Mouse (Mus musculus): ENCODE data around the gene Dennd6b. TPM values are rescaled to one million over a fixed set of nuclear protein-coding genes. Genes with fewer than 3 reads are reported as not detected.

Dennd6b gene
- polyA plus RNA-seq, 1 experiment from 2014 or later: 40.7 TPM

GRCm38 (mm10) chr15:89148496-89149270 lies 47.6 kb downstream of the Dennd6b start:
- H3K4me2 ChIP-seq: peak overlapping the region; percentile 78
- no peaks in the 10 kb centered on the region for H3K9me3 ChIP-seq (replicated peaks)
- peak overlapping the region; percentile 88 for H3K9ac ChIP-seq
- H3K27me3 ChIP-seq: no peaks in the 10 kb centered on the region
- H3K4me1 ChIP-seq: peaks cover 50% of the 10 kb centered on the region
- ATAC-seq: peak; percentile 4; the same call in 1 of the 2 replicates
- WGBS: 2% methylated on average over 25 of the region's 25 CpGs
- H3K4me3 ChIP-seq: peak overlapping the region; percentile 75
- H3K27ac ChIP-seq: peak overlapping the region; percentile 89
- H3K36me3 ChIP-seq (ENCODE audit: poor library complexity, severe bottlenecking): peaks cover 30% of the 10 kb centered on the region

GRCm38 (mm10) chr15:89147895-89148294 lies 48.4 kb downstream of the Dennd6b start:
- Histone ChIP-seq H3K36me3 (ENCODE audit: poor library complexity, severe bottlenecking) (peaks cover 33% of the 10 kb centered on the region), H3K9ac (peak overlapping the region; percentile 88), H3K27ac (no peak overlapping the region), H3K27me3 (no peaks in the 10 kb centered on the region), H3K4me3 (peak overlapping the region; percentile 75), H3K9me3 (replicated peaks) (no peaks in the 10 kb centered on the region), H3K4me2 (peak overlapping the region; percentile 78), H3K4me1 (peaks cover 49% of the 10 kb centered on the region)
- WGBS: 49% methylated on average over 4 of the region's 4 CpGs
- no peak for ATAC-seq

GRCm38 (mm10) chr15:89147456-89147855 lies 48.8 kb downstream of the Dennd6b start:
- peaks cover 37% of the 10 kb centered on the region for H3K36me3 ChIP-seq (ENCODE audit: poor library complexity, severe bottlenecking)
- peak overlapping the region; percentile 78 for H3K4me2 ChIP-seq
- no peak for ATAC-seq
- peak overlapping the region; percentile 75 for H3K4me3 ChIP-seq
- peaks cover 45% of the 10 kb centered on the region for H3K4me1 ChIP-seq
- WGBS: 19% methylated on average over 10 of the region's 10 CpGs
- H3K27ac ChIP-seq: no peak overlapping the region
- H3K9ac ChIP-seq: peak overlapping the region; percentile 88
- no peaks in the 10 kb centered on the region for H3K27me3 ChIP-seq
- H3K9me3 ChIP-seq (replicated peaks): no peaks in the 10 kb centered on the region

GRCm38 (mm10) chr15:89147024-89147423 lies 49.3 kb downstream of the Dennd6b start:
- H3K4me1 ChIP-seq: peaks cover 40% of the 10 kb centered on the region
- no peaks in the 10 kb centered on the region for H3K9me3 ChIP-seq (replicated peaks)
- 0 out of 2 replicates have a peak, but pooled peaks have one; percentile 5 for ATAC-seq
- H3K4me2 ChIP-seq: peak overlapping the region; percentile 78
- peak overlapping the region; percentile 88 for H3K9ac ChIP-seq
- H3K36me3 ChIP-seq (ENCODE audit: poor library complexity, severe bottlenecking): peaks cover 41% of the 10 kb centered on the region
- peak overlapping the region; percentile 54 for H3K27ac ChIP-seq
- WGBS: 7% methylated on average over 16 of the region's 16 CpGs
- H3K4me3 ChIP-seq: peak overlapping the region; percentile 75
- no peaks in the 10 kb centered on the region for H3K27me3 ChIP-seq

- Histone ChIP-seq H3K27me3 (no peaks in the 10 kb centered on the region), H3K4me3 (peak overlapping the region; percentile 75), H3K4me1 (peaks cover 37% of the 10 kb centered on the region), H3K4me2 (peak overlapping the region; percentile 78), H3K36me3 (ENCODE audit: poor library complexity, severe bottlenecking) (peaks cover 41% of the 10 kb centered on the region), H3K9ac (peak overlapping the region; percentile 88), H3K9me3 (replicated peaks) (no peaks in the 10 kb centered on the region), H3K27ac (peak overlapping the region; percentile 54)
- ATAC-seq: peak; percentile 41; the same call in 1 of the 2 replicates
- 3% methylated on average over 27 of the region's 27 CpGs for WGBS
Measured at GRCm38 (mm10) chr15:89146537-89146936, 49.8 kb downstream of the Dennd6b start.

GRCm38 (mm10) chr15:89145813-89146350 lies 50.4 kb downstream of the Dennd6b start:
- Histone ChIP-seq H3K4me3 (peak overlapping the region; percentile 75), H3K36me3 (ENCODE audit: poor library complexity, severe bottlenecking) (peaks cover 41% of the 10 kb centered on the region), H3K4me1 (peaks cover 42% of the 10 kb centered on the region), H3K27ac (no peak overlapping the region), H3K4me2 (peak overlapping the region; percentile 78), H3K27me3 (no peaks in the 10 kb centered on the region), H3K9ac (no peak overlapping the region), H3K9me3 (replicated peaks) (no peaks in the 10 kb centered on the region)
- no peak for ATAC-seq
- WGBS: 84% methylated on average over 24 of the region's 24 CpGs

- peaks cover 46% of the 10 kb centered on the region for H3K4me1 ChIP-seq
- H3K9ac ChIP-seq: no peak overlapping the region
- H3K4me3 ChIP-seq: no peak overlapping the region
- 0 out of 2 replicates have a peak, but pooled peaks cover 3% of the 10 kb centered on the region for H3K27me3 ChIP-seq
- H3K9me3 ChIP-seq (replicated peaks): no peaks in the 10 kb centered on the region
- H3K4me2 ChIP-seq: no peak overlapping the region
- ATAC-seq: no peak
- 95% methylated on average over 11 of the region's 11 CpGs for WGBS
- no peak overlapping the region for H3K27ac ChIP-seq
- peaks cover 41% of the 10 kb centered on the region for H3K36me3 ChIP-seq (ENCODE audit: poor library complexity, severe bottlenecking)
Measured at GRCm38 (mm10) chr15:89144965-89145364, 51.3 kb downstream of the Dennd6b start.

GRCm38 (mm10) chr15:89143134-89143533 lies 53.2 kb downstream of the Dennd6b start:
- no peaks in the 10 kb centered on the region for H3K9me3 ChIP-seq (replicated peaks)
- H3K4me3 ChIP-seq: no peak overlapping the region
- no peak overlapping the region for H3K27ac ChIP-seq
- H3K4me2 ChIP-seq: no peak overlapping the region
- WGBS: 89% methylated on average over 2 of the region's 2 CpGs
- no peak for ATAC-seq
- H3K9ac ChIP-seq: no peak overlapping the region
- peaks cover 44% of the 10 kb centered on the region for H3K4me1 ChIP-seq
- H3K36me3 ChIP-seq (ENCODE audit: poor library complexity, severe bottlenecking): peaks cover 41% of the 10 kb centered on the region
- peaks cover 12% of the 10 kb centered on the region; the same call in 1 of the 2 replicates for H3K27me3 ChIP-seq

GRCm38 (mm10) chr15:89141905-89142304 lies 54.4 kb downstream of the Dennd6b start:
- peaks cover 41% of the 10 kb centered on the region for H3K36me3 ChIP-seq (ENCODE audit: poor library complexity, severe bottlenecking)
- WGBS: 83% methylated on average over 4 of the region's 4 CpGs
- no peaks in the 10 kb centered on the region for H3K9me3 ChIP-seq (replicated peaks)
- no peak for ATAC-seq
- H3K27ac ChIP-seq: no peak overlapping the region
- peaks cover 33% of the 10 kb centered on the region for H3K4me1 ChIP-seq
- no peak overlapping the region for H3K4me3 ChIP-seq
- H3K9ac ChIP-seq: no peak overlapping the region
- H3K4me2 ChIP-seq: no peak overlapping the region
- H3K27me3 ChIP-seq: peaks cover 12% of the 10 kb centered on the region; the same call in 1 of the 2 replicates

GRCm38 (mm10) chr15:89141443-89141842 lies 54.9 kb downstream of the Dennd6b start:
- no peak overlapping the region for H3K27ac ChIP-seq
- no peaks in the 10 kb centered on the region for H3K9me3 ChIP-seq (replicated peaks)
- H3K27me3 ChIP-seq: peaks cover 12% of the 10 kb centered on the region; the same call in 1 of the 2 replicates
- H3K4me3 ChIP-seq: no peak overlapping the region
- 32% methylated on average over 5 of the region's 5 CpGs for WGBS
- H3K4me1 ChIP-seq: peaks cover 29% of the 10 kb centered on the region
- no peak for ATAC-seq
- H3K9ac ChIP-seq: no peak overlapping the region
- peak overlapping the region; percentile 97; the same call in 1 of the 2 replicates for H3K4me2 ChIP-seq
- H3K36me3 ChIP-seq (ENCODE audit: poor library complexity, severe bottlenecking): peaks cover 41% of the 10 kb centered on the region

- WGBS: 1% methylated on average over 20 of the region's 21 CpGs
- Histone ChIP-seq H3K4me2 (peak within 1 kb of the TSS; percentile 97), H3K9ac (peak within 1 kb of the TSS; percentile 76), H3K36me3 (ENCODE audit: poor library complexity, severe bottlenecking) (peaks cover 36% of the 10 kb centered on the region), H3K27ac (no peak within 1 kb of the TSS), H3K9me3 (replicated peaks) (no peaks in the 10 kb centered on the region), H3K4me1 (peaks cover 24% of the 10 kb centered on the region), H3K27me3 (peaks cover 12% of the 10 kb centered on the region; the same call in 1 of the 2 replicates), H3K4me3 (peak within 1 kb of the TSS; percentile 55)
- ATAC-seq: peak; percentile 60
Measured at GRCm38 (mm10) chr15:89140659-89141252, 55.5 kb downstream of the Dennd6b start, which contains the start of gene Mapk12. Gene Mapk12, minus strand, starts transcription at chr15:89140703.
